Mouse (Mus musculus) embryonic facial prominence, embryonic 15.5 days (tissue): ENCODE results near the gene Ncan. TPM values are rescaled to one million over a fixed set of nuclear protein-coding genes. Genes with fewer than 3 reads are reported as not detected.

ENCODE experiments used
- ATAC-seq: fragments of 200-750 bp; cut with Nextera tagmentation; 2 replicates; pipeline ENCODE4 v1.8.0; 2017; ENCODE audit warnings: low read depth, moderate TSS enrichment; ENCODE audit not compliant: insufficient number of reproducible peaks, low FRiP score, low TSS enrichment
- H3K27ac ChIP-seq: fragments of 300-500 bp; sonication (generic); replicated peaks from 2 replicates; pipeline ENCODE4 v1.5.1; 2015; ENCODE audit warnings: mild to moderate bottlenecking, inconsistent platforms
- H3K27me3 ChIP-seq: fragments of 300-500 bp; sonication (generic); 2 replicates; pipeline ENCODE4 v1.6.1; 2015; ENCODE audit warnings: inconsistent platforms
- H3K36me3 ChIP-seq: fragments of 300-500 bp; sonication (generic); 2 replicates; pipeline ENCODE4 v1.6.1; 2015; ENCODE audit warnings: mild to moderate bottlenecking, inconsistent platforms
- H3K4me1 ChIP-seq: fragments of 300-500 bp; sonication (generic); 2 replicates; pipeline ENCODE4 v1.6.1; 2015; ENCODE audit warnings: inconsistent platforms
- H3K4me2 ChIP-seq: fragments of 300-500 bp; sonication (generic); replicated peaks from 2 replicates; pipeline ENCODE4 v1.6.1; 2015; ENCODE audit warnings: mild to moderate bottlenecking, inconsistent platforms
- H3K4me3 ChIP-seq: fragments of 300-500 bp; sonication (generic); replicated peaks from 2 replicates; pipeline ENCODE4 v1.5.1; 2015; ENCODE audit warnings: mild to moderate bottlenecking, inconsistent platforms
- H3K9ac ChIP-seq: fragments of 300-500 bp; sonication (generic); 2 replicates; pipeline ENCODE4 v1.6.1; 2015; ENCODE audit warnings: inconsistent platforms
- H3K9me3 ChIP-seq: fragments of 300-500 bp; sonication (generic); replicated peaks from 2 replicates; pipeline ENCODE4 v1.6.1; 2016; ENCODE audit warnings: inconsistent platforms
- WGBS: fragments of 180-500 bp; shearing (Covaris S2); methylation state at CpG from one replicate; pipeline ENCODE4 v1.1.7; 2015; 5-methylcytosine and 5-hydroxymethylcytosine counted together
- polyA plus RNA-seq: library from polyadenylated mRNA; unstranded; fragments of >200 nt; fragmentation: Nextera tagmentation; extraction: Ambion mirVana; gene quantifications from 2 replicates; pipeline ENCODE4 v1.2.1, GENCODE M21; 2015

Ncan gene
- polyA plus RNA-seq, 1 experiment from 2014 or later = 1.5 TPM

GRCm38 (mm10) chr8:70147678-70148607 lies 27.3 kb upstream of the Ncan start:
- peaks cover 13% of the 10 kb centered on the region for H3K4me1 ChIP-seq
- no peak overlapping the region for H3K27ac ChIP-seq
- no peak overlapping the region for H3K4me2 ChIP-seq
- 83% methylated on average over 7 of the region's 7 CpGs for WGBS
- no peaks in the 10 kb centered on the region for H3K9me3 ChIP-seq
- no peak for ATAC-seq
- H3K27me3 ChIP-seq = no peaks in the 10 kb centered on the region
- no peak overlapping the region for H3K4me3 ChIP-seq
- no peak overlapping the region for H3K9ac ChIP-seq
- peaks cover 41% of the 10 kb centered on the region for H3K36me3 ChIP-seq

- Histone ChIP-seq H3K4me2 (peak overlapping the region; percentile 78), H3K9me3 (no peaks in the 10 kb centered on the region), H3K4me1 (peaks cover 21% of the 10 kb centered on the region), H3K27me3 (no peaks in the 10 kb centered on the region), H3K4me3 (peak overlapping the region; percentile 92), H3K27ac (peak overlapping the region; percentile 92), H3K36me3 (peaks cover 44% of the 10 kb centered on the region), H3K9ac (peak overlapping the region; percentile 93)
- 10% methylated on average over 9 of the region's 9 CpGs for WGBS
- ATAC-seq = no peak
These were observed 19.3 kb upstream of the Ncan start for GRCm38 (mm10) chr8:70139981-70140380.

GRCm38 (mm10) chr8:70139026-70139857 lies 18.6 kb upstream of the Ncan start, which contains the start of the genes Rfxank, Borcs8 and Mef2b:
Gene Rfxank (minus strand): TSS chr8:70139154.
Gene Borcs8 (plus strand): TSS chr8:70139499.
Gene Mef2b (plus strand): TSS chr8:70139711.
- H3K4me1 ChIP-seq = peaks cover 21% of the 10 kb centered on the region
- WGBS = under 1% methylated on average over 46 of the region's 46 CpGs
- H3K36me3 ChIP-seq = peaks cover 44% of the 10 kb centered on the region
- peak within 1 kb of the TSS; percentile 78 for H3K4me2 ChIP-seq
- H3K4me3 ChIP-seq = peak within 1 kb of the TSS; percentile 92
- peak within 1 kb of the TSS; percentile 93 for H3K9ac ChIP-seq
- H3K27ac ChIP-seq = peak within 1 kb of the TSS; percentile 92
- H3K27me3 ChIP-seq = no peaks in the 10 kb centered on the region
- H3K9me3 ChIP-seq = no peaks in the 10 kb centered on the region
- peak; percentile 98 for ATAC-seq

- WGBS = 74% methylated on average over 4 of the region's 4 CpGs
- peaks cover 47% of the 10 kb centered on the region for H3K36me3 ChIP-seq
- H3K9me3 ChIP-seq = no peaks in the 10 kb centered on the region
These were observed 17.2 kb upstream of the Ncan start for GRCm38 (mm10) chr8:70137890-70138289.

GRCm38 (mm10) chr8:70136591-70136990 lies 15.9 kb upstream of the Ncan start:
- no peaks in the 10 kb centered on the region for H3K9me3 ChIP-seq
- no peak overlapping the region for H3K9ac ChIP-seq
- H3K27ac ChIP-seq = no peak overlapping the region
- peaks cover 42% of the 10 kb centered on the region for H3K36me3 ChIP-seq
- H3K4me3 ChIP-seq = no peak overlapping the region
- ATAC-seq = no peak
- no peaks in the 10 kb centered on the region for H3K27me3 ChIP-seq
- no peak overlapping the region for H3K4me2 ChIP-seq
- WGBS = 87% methylated on average over 4 of the region's 4 CpGs
- H3K4me1 ChIP-seq = peaks cover 25% of the 10 kb centered on the region

More at GRCm38 (mm10) chr8:70137890-70138289, 17.2 kb upstream of the Ncan start:
- ATAC-seq = no peak
- peaks cover 21% of the 10 kb centered on the region for H3K4me1 ChIP-seq
- H3K4me3 ChIP-seq = peak overlapping the region; percentile 92
- no peaks in the 10 kb centered on the region for H3K27me3 ChIP-seq
- no peak overlapping the region for H3K27ac ChIP-seq
- peak overlapping the region; percentile 78 for H3K4me2 ChIP-seq
- 0 out of 2 replicates have a peak overlapping the region, but pooled peaks have one; percentile 37 for H3K9ac ChIP-seq

GRCm38 (mm10) chr8:70134931-70135330 lies 14.3 kb upstream of the Ncan start:
- Histone ChIP-seq H3K4me2 (no peak overlapping the region), H3K4me3 (no peak overlapping the region), H3K4me1 (peaks cover 19% of the 10 kb centered on the region), H3K27me3 (no peaks in the 10 kb centered on the region), H3K27ac (no peak overlapping the region), H3K36me3 (peaks cover 42% of the 10 kb centered on the region), H3K9ac (no peak overlapping the region), H3K9me3 (no peaks in the 10 kb centered on the region)
- WGBS = 89% methylated on average over 9 of the region's 9 CpGs
- no peak for ATAC-seq

GRCm38 (mm10) chr8:70134086-70134485 lies 13.4 kb upstream of the Ncan start:
- Histone ChIP-seq H3K27ac (no peak overlapping the region), H3K4me1 (peaks cover 19% of the 10 kb centered on the region), H3K9ac (no peak overlapping the region), H3K4me3 (no peak overlapping the region), H3K27me3 (no peaks in the 10 kb centered on the region), H3K9me3 (no peaks in the 10 kb centered on the region), H3K4me2 (no peak overlapping the region), H3K36me3 (peaks cover 42% of the 10 kb centered on the region)
- WGBS = 96% methylated on average over 5 of the region's 5 CpGs
- ATAC-seq = no peak

GRCm38 (mm10) chr8:70131166-70131883 lies 10.7 kb upstream of the Ncan start, which contains the start of gene Nr2c2ap:
Gene Nr2c2ap (plus strand): TSS chr8:70131333.
- 1% methylated on average over 37 of the region's 37 CpGs for WGBS
- peak within 1 kb of the TSS; percentile 54 for H3K9ac ChIP-seq
- H3K9me3 ChIP-seq = no peaks in the 10 kb centered on the region
- H3K4me3 ChIP-seq = peak within 1 kb of the TSS; percentile 71
- no peaks in the 10 kb centered on the region for H3K27me3 ChIP-seq
- peak; percentile 84 for ATAC-seq
- H3K4me1 ChIP-seq = peaks cover 10% of the 10 kb centered on the region
- peak within 1 kb of the TSS; percentile 84 for H3K4me2 ChIP-seq
- peaks cover 39% of the 10 kb centered on the region for H3K36me3 ChIP-seq
- H3K27ac ChIP-seq = 0 out of 2 replicates have a peak within 1 kb of the TSS, but pooled peaks have one; percentile 36

- Histone ChIP-seq H3K27me3 (no peaks in the 10 kb centered on the region), H3K9ac (no peak overlapping the region), H3K36me3 (peaks cover 27% of the 10 kb centered on the region), H3K4me3 (no peak overlapping the region), H3K4me2 (no peak overlapping the region), H3K9me3 (no peaks in the 10 kb centered on the region), H3K27ac (no peak overlapping the region), H3K4me1 (peaks cover 10% of the 10 kb centered on the region)
- WGBS = 82% methylated on average over 3 of the region's 3 CpGs
- ATAC-seq = no peak
These were observed 9.4 kb upstream of the Ncan start for GRCm38 (mm10) chr8:70130066-70130465.

DNA sequence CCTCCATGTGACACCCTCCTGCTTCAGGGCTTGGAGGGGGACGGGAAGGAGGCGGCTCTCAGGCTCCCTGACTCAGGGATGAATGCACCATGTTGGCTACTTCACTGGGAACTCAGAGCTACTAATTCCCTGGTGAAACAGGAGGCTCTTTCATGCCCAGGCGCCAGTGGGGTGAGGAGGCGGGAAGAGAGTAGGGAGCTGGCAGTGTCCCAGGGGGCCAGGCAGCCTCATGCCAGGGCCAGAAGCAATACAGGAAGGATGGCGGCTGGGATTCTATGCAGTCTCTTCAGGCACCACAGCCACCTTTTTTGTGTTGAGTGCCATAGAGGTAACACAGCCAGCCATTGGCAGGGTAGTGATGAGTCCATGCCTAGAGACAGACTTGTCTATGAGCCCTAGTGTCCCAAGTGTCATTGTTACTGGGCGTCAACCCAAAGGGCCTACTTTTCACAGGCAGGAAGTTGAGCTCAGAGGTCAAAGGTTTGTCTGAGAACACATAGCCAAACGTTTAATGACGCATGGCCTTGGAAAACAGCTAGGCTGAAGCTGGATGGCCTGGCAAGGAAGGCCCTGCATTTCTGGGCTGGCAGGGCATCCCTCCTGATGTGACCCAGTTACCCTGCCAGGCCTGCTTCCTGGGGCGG lies 8.8 kb upstream of the Ncan start:
- H3K4me1 ChIP-seq = peaks cover 10% of the 10 kb centered on the region
- no peak overlapping the region for H3K9ac ChIP-seq
- no peak overlapping the region for H3K4me2 ChIP-seq
- 50% methylated on average over 9 of the region's 9 CpGs for WGBS
- ATAC-seq = 0 out of 2 replicates have a peak, but pooled peaks have one; percentile 27
- no peaks in the 10 kb centered on the region for H3K9me3 ChIP-seq
- H3K36me3 ChIP-seq = peaks cover 21% of the 10 kb centered on the region
- H3K27ac ChIP-seq = no peak overlapping the region
- H3K27me3 ChIP-seq = no peaks in the 10 kb centered on the region
- H3K4me3 ChIP-seq = no peak overlapping the region
